Mouse (Mus musculus): ENCODE results near the gene Apc2. TPM values are rescaled to one million over a fixed set of nuclear protein-coding genes. Genes with fewer than 3 reads are reported as not detected.

The Apc2 gene
- total RNA-seq, 2 experiments from 2014 or later = 179 to 181 TPM

DNA sequence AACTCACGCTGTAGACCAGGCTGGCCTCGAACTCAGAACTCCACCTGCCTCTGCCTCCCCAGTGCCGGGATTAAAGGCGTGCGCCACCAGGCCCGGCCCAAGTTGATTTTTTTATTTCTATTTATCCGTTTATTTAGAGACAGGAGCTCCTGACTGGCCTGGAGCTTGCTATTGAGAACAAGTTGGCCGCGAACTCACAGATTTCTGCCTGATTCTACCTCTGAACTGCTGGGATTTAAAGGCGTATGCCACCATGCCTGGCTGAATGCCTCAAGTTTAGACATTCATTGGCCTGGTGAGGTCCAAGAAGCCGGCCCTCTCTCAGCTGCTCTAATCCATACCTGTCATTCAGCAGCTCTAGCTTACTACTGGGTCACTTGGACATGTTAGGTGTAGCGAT, 33.6 kb upstream of the Apc2 start:
- no peak for DNase-seq (ENCODE audit: low spot score in 2 of 2)

DNA sequence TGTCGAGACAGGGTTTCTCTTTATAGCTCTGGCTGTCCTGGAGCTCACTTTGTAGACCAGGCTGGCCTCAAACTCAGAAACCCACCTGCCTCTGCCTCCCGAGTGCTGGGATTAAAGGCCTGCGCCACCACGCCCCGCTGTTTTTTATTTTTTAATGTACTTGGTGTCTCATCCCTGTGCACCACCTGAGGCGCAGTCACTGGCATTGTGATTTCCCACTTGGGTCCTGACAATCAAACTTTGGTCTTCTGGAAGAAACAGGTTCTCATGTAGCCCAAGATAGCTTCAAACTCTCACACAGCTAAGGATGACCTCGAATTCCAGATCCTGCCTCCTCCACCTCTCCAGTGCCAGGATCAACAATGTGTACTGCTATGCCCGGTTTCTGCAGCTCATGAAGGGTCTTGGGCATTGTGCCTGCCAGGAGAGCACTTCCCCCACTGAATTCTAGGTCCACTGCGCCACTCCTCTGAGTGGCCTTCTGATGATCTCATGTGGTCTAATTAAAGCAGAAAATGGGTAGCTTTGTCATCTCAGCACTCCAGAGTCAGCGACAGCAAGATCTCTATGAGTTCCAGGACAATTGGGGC, 32.9 kb upstream of the Apc2 start:
- DNase-seq (ENCODE audit: low spot score in 2 of 2) = no peak

DNA sequence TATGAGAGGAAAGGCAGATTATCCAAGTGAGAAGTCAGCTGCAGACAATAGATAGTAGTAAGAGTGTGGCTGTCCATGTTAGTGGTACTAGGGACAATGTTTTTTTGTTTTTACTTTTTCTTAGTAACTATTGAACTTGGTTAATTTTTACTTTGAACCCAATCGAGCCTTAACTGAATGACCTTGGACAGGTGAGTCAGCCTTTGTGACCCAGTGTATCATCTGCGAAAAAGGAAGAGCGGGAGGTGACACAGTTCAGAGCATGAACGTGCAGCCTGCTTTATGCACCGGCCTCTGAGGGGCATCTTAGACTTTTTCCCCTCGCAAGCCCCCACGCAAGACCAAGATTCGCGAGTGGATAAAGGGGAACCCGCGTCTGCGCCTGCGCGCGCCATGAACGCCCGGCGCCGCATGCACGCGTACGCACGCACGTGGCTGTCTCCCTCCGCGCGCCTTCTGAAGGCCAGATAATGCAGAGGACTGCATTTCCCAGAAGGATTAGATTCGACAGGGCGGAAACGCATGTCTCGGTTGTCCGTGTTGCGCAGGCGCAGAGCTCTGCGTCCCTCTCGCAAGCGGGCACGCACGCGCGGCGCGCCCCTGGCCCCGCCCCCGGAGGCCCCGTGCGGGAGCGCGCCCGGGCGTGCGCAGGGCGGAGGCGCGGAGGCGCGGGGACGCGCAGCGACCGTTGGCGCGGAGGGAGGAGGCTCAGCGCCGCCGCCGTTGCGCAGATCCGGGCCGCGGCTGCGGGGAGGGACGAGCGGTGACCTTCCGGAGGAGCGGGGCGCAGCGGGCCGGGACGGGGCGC, 31.2 kb upstream of the Apc2 start:
- DNase-seq (ENCODE audit: low spot score in 2 of 2) = peak; percentile 97 to 99

DNA sequence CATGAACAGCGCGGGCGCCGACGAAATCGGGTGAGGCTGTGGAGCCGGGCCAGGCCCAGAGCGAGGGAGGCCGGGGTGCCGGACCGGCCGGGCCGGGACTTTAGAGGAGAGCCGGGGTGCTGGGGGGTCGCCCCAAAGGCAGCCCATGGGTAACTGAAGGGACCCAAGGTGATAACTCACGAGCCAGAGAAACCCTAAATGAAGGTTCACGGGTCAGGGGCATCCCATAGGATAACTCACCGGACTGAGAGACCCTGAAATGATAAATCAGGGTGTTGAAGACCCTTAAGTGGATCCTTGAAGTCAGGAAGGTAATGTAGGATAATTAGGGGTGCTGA, 30.7 kb upstream of the Apc2 start:
- no peak for DNase-seq (ENCODE audit: low spot score in 2 of 2)

DNA sequence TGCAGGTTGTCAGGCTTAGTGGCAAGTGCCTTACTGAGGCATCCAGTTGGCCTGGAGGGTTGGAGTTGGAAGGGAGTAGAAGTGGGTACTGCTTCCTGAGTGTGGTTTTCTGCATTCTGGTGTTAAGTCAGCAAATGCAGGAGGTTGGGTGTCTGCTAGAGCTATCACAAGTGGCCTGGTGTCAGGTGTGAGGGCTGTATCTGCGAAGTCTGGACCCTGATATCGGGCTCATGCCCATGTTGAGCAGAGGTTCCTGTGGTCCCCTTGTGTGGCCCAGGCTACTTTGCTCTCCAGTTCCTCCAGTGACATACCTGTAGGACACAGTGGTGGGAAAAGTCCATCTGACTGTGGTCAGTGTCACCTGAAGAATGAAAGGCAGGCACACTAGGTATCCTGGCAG, 25.7 kb upstream of the Apc2 start:
- no peak for DNase-seq (ENCODE audit: low spot score in 2 of 2)

DNA sequence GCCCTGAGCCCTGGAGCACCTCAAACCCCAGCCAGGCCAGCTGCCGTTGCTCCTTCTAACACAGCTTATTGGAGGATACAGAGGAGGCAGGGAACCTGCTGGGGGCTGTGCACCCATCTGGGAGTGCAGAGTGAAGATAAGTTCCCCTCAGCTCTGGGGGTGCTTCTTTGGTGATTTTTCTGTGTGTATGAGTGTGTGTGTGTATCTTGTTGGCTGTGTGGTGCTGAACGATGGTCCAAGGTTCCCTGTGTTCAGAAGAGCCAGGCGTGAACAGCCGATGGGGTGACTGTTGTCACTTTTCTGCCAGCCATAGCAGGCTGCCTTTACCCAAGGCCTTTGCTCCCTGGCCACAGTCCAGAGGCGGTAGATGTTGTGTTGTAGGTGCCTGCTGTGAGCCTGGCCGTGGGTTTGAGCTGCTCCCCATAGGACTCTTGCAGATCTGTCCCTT, 25.0 kb upstream of the Apc2 start:
- no peak for DNase-seq (ENCODE audit: low spot score in 2 of 2)

DNA sequence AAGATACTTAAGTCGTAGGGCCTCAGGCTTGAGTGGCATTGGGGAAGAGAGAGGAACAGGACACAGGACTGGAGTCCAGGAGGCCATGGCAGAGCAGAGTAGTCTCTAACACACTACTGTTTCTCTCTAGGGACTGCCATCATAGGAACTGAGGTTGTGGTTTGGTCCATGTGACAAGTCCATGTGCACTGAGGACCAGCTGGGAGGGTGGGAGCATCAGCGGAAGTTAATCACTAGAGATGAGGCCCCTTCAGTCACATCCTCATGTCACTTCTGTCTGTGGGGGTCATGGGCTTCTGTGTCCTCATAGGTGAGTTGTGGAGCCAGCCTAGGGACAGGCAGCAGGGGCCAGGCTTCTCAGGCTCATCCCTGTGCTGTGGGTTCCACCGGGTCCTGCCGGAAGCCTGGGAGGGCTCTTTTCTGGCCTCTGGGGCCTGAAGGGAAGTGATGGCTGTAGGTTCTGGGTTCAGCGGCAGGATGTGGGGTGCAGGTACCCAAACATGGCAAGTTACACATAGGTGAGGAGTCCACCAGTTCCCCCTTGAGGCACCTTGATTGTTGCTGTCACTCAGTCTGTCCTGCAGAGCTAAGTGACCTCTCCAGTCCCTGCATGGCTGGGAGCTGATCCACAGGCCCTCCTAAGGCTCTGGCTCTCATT, 24.5 kb upstream of the Apc2 start:
- DNase-seq (ENCODE audit: low spot score in 2 of 2) = no peak

DNA sequence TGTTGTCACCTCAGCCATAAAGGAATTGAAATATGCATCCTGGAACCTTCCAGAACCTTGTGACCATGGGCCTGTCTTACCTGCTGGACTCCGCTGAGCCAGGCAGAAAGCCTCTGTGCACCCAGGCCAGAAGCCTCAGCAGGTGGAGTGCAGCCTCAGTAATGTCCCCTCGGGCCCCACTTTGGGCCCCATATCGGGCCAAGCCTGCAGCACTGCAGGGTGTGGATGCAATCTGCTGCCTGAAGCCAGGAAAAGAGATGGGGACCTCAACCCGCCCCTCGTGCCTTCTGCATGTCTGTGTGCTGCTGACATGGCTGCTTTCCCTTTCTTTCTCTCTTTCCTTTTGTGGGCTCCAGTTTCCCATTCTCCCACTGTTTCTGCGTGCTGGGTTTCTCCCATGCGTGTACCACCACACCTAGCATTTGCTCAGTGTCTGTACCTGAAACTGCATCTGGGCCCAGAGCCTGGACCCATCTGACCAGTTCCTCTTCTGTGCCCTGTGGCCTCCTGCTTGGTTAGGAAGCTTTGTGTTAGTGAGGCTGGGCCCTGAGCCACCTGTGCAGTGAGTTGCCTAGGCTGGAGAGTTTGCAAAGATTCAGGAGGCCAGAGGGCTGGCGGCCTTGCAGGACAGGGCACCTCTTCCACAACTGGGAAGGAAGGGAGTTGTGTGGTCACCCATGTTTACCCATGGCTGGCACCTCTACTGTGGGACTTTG, 23.7 kb upstream of the Apc2 start:
- no peak for DNase-seq (ENCODE audit: low spot score in 2 of 2)

DNA sequence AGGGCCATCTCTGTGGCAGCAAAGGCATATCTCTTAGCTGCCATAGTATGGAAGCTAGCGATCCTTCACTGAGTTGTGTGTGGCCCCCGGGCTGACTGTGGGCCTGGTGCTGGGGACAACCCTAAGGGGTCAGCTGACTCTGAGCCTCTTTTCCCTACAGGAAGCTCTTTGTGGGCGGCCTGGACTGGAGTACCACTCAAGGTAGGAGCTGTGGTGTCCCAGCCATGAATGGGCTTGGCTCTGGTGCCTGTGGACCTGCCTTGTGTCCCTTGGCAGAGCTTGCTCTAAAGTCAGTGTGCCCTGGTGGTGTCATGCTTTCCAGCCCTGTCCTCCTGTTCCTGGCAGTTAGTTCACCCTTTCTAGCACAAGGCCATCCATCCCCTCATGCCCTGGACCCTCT, 21.9 kb upstream of the Apc2 start:
- DNase-seq (ENCODE audit: low spot score in 2 of 2) = no peak

DNA sequence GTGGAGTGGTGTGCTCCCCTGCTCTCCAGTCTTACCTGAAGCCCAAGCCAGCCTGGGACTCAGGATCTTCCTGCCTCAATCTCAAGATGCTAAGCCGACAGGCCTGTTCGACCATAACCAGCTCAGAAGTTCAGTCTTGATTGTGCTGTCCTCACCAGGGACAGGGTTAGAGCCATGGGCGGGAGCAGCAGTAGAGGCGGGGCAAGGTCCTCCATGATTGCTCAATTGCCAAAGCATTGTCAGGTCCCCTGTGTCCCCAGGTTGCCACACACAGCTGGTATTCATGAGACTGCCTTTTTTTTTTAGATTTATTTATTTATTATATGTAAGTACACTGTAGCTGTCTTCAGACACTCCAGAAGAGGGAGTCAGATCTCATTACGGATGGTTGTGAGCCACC, 19.5 kb upstream of the Apc2 start:
- DNase-seq (ENCODE audit: low spot score in 2 of 2) = no peak

DNA sequence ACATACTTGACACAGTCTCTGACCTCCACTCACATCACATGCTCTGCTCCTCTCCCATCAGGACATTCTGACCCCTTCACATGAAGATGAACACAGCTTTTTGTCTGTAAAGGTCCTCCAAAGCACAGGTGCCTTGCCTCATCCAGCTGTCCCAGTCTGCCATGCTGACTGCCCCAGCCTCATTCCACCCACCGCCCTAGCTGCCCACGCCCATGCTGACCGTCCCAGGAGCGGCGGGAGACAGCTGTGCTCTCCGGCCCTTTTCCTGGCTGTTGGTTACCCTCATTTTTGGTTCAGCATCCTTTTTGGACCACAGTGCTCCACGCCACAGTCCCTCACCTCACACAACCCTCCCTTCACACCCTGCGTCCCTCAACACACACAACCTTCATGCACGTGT, 17.4 kb upstream of the Apc2 start:
- DNase-seq (ENCODE audit: low spot score in 2 of 2) = no peak

DNA sequence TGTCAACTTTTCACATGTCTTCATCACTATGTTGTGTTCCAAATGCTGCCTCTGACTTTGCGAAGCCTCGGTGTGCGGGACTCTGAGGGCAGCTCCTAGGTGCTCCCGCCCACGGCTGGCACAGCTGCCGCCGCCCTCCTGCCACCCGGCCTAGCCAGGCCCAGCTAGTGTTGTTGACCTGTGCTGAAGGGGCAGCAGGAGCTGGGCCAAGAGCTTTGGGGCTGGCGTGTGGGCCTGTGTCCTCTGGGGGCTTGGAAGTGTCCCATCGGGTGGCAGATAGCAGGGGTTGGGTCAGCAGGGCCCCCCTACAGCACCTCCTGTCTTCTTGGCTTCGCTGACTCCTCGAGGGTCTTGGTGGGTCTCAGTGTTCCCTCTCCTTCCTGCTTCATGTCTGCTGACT, 16.5 kb upstream of the Apc2 start:
- no peak for DNase-seq (ENCODE audit: low spot score in 2 of 2)

DNA sequence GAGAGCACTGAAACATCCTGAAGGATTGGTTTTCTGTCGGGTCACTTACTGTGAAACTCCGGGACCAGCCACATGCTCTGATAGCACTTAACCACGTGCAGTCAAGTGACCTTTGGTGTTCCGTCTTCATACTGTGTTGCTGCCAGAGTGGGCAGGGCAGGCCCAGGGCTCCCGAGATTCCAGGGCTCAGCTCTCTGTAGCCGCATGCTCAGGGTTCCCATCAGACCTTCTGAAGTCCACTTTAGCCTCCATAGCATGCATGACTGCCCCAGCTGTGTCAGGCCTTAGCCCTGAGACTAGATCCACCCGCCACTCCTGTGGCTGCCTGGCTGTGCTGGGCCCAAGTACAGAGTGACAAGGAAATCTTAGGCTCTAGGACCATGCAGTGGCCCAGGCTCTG, 14.5 kb upstream of the Apc2 start:
- DNase-seq (ENCODE audit: low spot score in 2 of 2) = no peak

DNA sequence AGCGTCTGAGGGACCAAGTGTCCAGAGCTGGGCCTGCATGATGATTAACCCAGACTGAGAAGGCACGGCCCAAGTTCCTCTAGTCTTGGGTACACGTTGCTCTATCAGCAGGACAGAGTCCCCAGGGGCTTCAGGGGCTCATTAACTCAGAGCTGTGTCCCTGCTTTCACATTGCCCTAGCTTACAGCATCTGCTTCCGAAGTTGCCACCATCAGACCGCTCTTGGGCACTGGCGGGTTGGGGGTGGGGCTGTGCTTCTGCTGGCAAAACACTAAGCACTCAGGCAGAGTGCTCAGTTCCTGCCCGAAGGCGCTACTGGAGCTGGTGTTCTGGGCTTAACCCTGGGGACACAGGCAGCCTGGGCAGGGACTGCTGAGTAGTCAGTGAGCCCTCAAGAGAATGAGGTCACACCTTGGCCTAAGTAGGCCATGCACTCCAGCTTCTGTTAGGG, 13.8 kb upstream of the Apc2 start:
- peak in 1 of 2 experiments; percentile 52 for DNase-seq (ENCODE audit: low spot score in 2 of 2)

DNA sequence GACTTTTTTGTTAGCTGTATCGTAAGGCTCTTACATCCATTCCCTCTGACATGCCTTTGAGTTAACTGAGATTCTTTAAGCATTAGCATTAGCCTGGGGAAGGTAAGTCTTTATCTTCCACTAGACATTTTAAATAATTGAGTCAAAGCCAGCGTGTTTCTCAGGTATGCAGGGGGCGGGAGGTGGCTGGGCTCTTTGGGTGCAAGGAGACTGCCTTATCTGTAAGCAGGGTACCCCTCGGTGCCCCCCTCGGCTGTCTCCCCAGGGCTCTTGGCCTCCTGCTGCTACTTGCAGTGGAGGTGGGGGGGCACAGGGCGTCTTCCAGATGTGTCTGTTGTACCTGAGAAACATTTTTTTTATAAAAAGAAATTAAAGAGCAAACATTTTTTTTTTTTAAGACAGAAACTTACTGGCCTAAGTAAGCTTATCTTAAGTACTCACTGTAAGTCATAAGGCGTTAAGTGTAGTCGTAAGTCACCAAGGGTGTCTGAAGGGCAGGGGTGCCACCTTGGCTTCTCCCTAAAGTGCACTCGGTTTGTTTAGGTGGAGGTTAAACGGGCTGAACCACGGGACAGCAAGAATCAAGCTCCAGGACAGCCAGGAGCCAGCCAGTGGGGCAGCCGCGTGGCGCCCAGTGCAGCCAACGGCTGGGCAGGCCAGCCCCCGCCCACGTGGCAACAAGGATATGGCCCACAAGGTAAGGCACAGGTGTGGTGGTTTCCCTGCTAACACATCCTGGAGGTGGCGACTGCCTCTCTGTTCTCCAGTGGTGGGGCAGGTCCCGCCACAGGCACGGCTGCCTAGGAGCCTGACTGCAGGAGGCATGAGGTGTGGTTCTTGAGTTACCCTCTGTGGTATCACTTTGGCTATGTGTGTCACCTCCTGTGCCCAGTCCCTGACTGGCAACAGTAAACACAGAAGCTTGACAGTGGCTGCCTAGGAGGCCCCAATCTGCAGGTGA, 13.0 kb upstream of the Apc2 start:
- DNase-seq (ENCODE audit: low spot score in 2 of 2) = no peak

DNA sequence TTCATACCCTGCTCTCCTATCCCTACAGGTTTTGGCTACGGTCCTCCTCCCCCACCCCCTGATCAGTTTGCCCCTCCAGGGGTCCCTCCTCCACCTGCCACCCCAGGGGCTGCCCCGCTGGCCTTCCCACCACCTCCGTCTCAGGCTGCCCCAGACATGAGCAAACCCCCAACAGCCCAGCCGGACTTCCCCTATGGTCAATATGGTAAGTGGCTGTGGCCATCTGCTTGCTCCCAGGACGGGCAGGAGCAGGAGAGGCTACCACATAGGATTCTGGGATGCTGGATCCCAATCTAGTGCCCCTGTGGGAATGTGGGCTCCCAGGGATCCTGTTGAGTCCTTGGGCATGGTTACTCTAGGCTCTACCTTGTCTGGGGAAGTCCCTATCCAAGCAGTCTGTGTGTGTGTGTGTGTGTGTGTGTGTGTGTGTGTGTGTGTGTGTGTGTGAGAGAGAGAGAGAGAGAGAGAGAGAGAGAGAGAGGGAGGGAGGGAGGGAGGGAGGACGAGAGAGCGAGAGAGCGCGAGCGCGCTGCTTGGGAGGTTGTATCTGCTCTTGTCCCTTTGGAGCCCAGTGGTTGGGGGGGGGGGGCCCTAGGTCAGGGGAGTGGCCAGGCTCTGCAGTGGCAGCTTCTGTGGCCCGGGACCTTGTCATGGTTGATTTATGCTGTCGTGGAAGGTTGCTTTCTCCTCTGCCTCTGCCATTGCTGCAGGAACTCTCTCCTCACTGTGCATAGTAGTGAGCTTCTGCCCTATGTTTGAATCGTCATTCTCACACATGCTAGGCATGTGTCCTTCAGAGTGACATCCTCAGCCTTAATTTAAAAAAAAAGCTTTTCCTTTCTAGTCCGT, 10.3 kb upstream of the Apc2 start:
- no peak for DNase-seq (ENCODE audit: low spot score in 2 of 2)

DNA sequence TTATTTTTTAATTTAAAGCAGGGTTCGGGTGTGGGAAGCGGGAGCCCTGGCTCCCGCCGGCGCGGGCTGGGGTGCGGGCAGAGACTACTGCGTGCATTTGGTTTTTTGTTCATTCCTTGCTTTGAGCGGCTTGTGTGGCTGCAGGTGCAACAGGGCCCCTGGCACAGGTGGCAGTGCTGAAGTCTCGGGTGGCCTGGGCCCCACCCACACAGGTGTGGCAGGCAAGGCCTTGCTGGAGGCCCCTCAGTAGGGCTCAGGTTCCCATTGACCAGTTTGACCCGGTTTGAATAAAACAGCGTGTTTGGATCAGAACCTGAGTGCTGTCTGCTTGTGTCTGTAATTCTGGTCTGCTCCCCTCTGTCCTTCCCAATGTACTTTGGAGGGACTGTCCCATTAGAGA, 7.7 kb upstream of the Apc2 start:
- DNase-seq (ENCODE audit: low spot score in 2 of 2) = no peak

DNA sequence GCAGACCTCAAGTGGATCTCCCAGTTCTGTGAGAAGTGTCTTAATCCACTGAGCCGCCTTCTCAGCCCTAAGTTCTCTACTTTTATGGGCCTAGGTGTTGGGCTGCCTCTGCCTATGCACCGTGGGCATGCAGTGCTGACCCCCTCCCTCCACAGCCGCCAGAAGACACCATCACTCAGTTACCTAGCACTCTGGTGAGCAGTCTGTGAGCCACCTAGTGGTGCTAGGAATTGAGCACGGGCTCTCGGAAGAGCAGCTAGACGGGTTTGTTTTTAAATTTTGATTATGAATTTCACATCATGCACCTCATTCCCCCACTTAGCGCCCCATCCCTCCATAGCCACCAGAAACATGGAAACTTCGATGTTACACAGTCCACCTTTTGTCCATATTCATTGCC, 7.1 kb upstream of the Apc2 start:
- no peak for DNase-seq (ENCODE audit: low spot score in 2 of 2)

DNA sequence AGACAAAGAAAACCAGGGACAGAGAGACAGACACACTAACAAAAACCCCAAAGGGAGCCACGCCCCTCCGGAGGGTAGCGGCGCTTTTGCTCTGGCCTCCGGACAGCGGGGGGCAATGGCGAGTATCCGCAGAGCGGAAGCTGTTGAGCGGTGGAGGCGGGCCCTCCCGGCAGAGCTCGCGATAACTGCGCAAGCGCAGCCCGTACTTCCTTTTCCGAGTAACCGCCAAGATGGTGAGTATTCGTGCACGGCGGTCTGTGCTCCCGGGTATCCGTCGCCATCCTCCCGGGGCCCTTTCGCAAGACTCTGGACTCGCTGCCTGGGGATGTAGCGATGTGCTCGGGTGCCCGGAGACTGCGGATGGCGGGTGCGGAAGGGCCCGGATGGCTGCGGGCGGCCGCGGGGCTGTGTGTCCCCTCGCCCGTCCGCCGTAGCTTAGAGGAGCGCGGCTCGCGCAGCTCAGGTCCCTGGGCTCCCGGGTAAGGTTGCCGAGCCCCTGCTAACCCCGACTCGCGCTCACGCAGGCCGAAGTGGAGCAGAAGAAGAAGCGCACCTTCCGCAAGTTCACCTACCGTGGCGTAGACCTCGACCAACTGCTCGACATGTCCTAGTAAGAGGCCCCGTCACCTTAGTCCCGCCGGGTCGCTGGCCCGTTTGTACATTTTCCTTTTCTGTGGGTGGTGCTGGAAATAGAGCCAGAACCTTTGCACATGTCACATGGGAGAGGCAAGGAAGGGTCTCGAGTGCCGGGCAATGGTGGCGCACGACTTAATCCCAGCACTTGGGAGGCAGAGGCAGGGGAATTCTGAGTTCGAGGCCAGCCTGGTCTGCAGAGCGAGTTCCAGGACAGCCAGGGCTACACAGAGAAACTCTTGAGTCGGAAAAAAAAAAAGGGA, 3.3 kb upstream of the Apc2 start, which contains the start of gene Rps15:
Gene Rps15 (plus strand): TSS at position 203 of the 896 bp plus-strand sequence.
- peak; percentile 92 to 95 for DNase-seq (ENCODE audit: low spot score in 2 of 2)

Data from layer of hippocampus, postnatal 10 days (tissue).